Mouse (Mus musculus) liver, embryonic 14.5 days (tissue): ENCODE measurements around the gene Dph3. TPM values are rescaled to one million over a fixed set of nuclear protein-coding genes. Genes with fewer than 3 reads are reported as not detected.

Experiments
- ATAC-seq: fragments of 200-750 bp; cut with Nextera tagmentation; 2 replicates; pipeline ENCODE4 v1.8.0; 2017; ENCODE audit warnings: moderate number of reproducible peaks, mild to moderate bottlenecking, moderate library complexity; ENCODE audit not compliant: insufficient read depth
- DNase-seq, 3 experiments: peaks; one replicate each; pipeline ENCODE4 v3.0.0-alpha.2; 2012 to 2013; ENCODE audit warnings: low read depth in 3 of 3, low spot score in 3 of 3
- H3K27ac ChIP-seq: fragments of 300-500 bp; sonication (generic); 2 replicates; pipeline ENCODE4 v1.5.1; 2014; ENCODE audit warnings: moderate library complexity, mild to moderate bottlenecking, control low read depth, inconsistent platforms
- H3K27me3 ChIP-seq: fragments of 300-500 bp; sonication (generic); 2 replicates; pipeline ENCODE4 v1.6.1; 2014; ENCODE audit warnings: mild to moderate bottlenecking, low read length, moderate library complexity; ENCODE audit not compliant: control insufficient read depth, insufficient read depth
- H3K36me3 ChIP-seq: fragments of 300-500 bp; sonication (generic); replicated peaks from 2 replicates; pipeline ENCODE4 v1.6.1; 2014; ENCODE audit warnings: low read depth; ENCODE audit not compliant: control insufficient read depth, insufficient read depth
- H3K4me1 ChIP-seq, 2 experiments: fragments of 200-500 bp in 1 of 2; fragments of 300-500 bp in 1 of 2; sonication (generic) in 1 of 2; replicated peaks; 2 replicates each; pipeline ENCODE4 v1.6.1; 2012 to 2014; ENCODE audit warnings: antibody characterized with exemption in 1 of 2, inconsistent platforms in 1 of 2, low read length in 1 of 2; ENCODE audit not compliant: control insufficient read depth in 2 of 2, insufficient read depth in 2 of 2
- H3K4me2 ChIP-seq: fragments of 300-500 bp; sonication (generic); 2 replicates; pipeline ENCODE4 v1.6.1; 2014; ENCODE audit warnings: low read depth, mild to moderate bottlenecking, control low read depth, moderate library complexity
- H3K4me3 ChIP-seq, 2 experiments: fragments of 200-500 bp in 1 of 2; fragments of 300-500 bp in 1 of 2; sonication (generic) in 1 of 2; 2 replicates each; pipeline ENCODE4 v1.5.1; 2012 to 2014; ENCODE audit warnings: low read depth in 2 of 2, low read length in 2 of 2, mild to moderate bottlenecking in 2 of 2, control low read depth in 1 of 2, inconsistent platforms in 1 of 2, moderate library complexity in 1 of 2; ENCODE audit not compliant: insufficient read depth in 1 of 2
- H3K9ac ChIP-seq: fragments of 300-500 bp; sonication (generic); replicated peaks from 2 replicates; pipeline ENCODE4 v1.6.1; 2014; ENCODE audit warnings: mild to moderate bottlenecking, control low read depth, moderate library complexity
- H3K9me3 ChIP-seq: fragments of 300-500 bp; sonication (generic); 2 replicates; pipeline ENCODE4 v1.6.1; 2016; ENCODE audit warnings: low read length, mixed read lengths; ENCODE audit not compliant: control insufficient read depth
- CTCF ChIP-seq: IDR thresholded peaks from 2 replicates; pipeline ENCODE4 v1.5.1; 2016; ENCODE audit warnings: antibody characterized with exemption, low read depth, control low read depth
- EP300 ChIP-seq: IDR thresholded peaks from 2 replicates; pipeline ENCODE4 v1.6.1; 2016; ENCODE audit warnings: antibody characterized with exemption, low read depth
- WGBS: fragments of 180-500 bp; shearing (Covaris S2); extraction: QIAGEN DNeasy Blood & Tissue Kit; methylation state at CpG from one replicate; pipeline ENCODE4 v1.1.7; 2014; ENCODE audit not compliant: insufficient replicate concordance; 5-methylcytosine and 5-hydroxymethylcytosine counted together
- polyA plus RNA-seq, 2 experiments: library from polyadenylated mRNA; depleted of rRNA in 1 of 2; stranded (reverse) in 1 of 2; unstranded in 1 of 2; fragments of >200 nt; fragmentation: Nextera tagmentation in 1 of 2; extraction: Ambion mirVana in 1 of 2; gene quantifications; 2 replicates each; pipeline versions ENCODE4 v1.2.1 to v1.2.3; 2012 to 2014

Gene Dph3
- polyA plus RNA-seq, 2 experiments, result 29.5 to 87.1 TPM

DNA sequence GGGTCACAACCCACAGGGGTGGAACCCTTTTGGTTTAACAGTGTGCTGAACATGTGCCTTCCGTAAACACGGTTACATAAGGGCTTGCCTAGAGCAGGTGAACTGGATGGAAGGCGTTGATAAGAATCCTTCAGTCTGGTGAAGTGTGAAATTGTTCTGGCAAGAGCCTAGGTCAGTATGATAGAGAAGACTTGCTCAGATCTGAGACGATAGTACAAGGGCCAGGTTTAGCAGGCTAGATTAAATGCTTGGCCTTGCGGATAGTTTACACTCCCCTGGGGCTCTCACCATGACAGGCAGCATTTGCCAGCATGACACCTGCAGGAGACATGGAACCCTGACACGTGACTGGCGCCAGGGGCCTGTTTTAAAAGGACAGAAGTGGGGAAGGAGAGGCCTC lies 20.1 kb upstream of the Dph3 start:
- no peak overlapping the region for H3K4me3 ChIP-seq
- peaks cover 6% of the 10 kb centered on the region for H3K36me3 ChIP-seq
- whole genome bisulfite sequencing, result 49% methylated on average over 7 of the region's 7 CpGs
- peaks cover 0 to 3% of the 10 kb centered on the region in 2 experiments; a peak in 2 of 4 replicates for H3K4me1 ChIP-seq
- no peaks in the 10 kb centered on the region for H3K9me3 ChIP-seq
- H3K9ac ChIP-seq, result no peak overlapping the region
- H3K27ac ChIP-seq, result no peak overlapping the region
- no peak overlapping the region for H3K4me2 ChIP-seq
- DNase-seq, result no peak
- no peaks in the 10 kb centered on the region for H3K27me3 ChIP-seq
- no peak for TF ChIP-seq CTCF
- no peak for TF ChIP-seq EP300
- ATAC-seq, result no peak

DNA sequence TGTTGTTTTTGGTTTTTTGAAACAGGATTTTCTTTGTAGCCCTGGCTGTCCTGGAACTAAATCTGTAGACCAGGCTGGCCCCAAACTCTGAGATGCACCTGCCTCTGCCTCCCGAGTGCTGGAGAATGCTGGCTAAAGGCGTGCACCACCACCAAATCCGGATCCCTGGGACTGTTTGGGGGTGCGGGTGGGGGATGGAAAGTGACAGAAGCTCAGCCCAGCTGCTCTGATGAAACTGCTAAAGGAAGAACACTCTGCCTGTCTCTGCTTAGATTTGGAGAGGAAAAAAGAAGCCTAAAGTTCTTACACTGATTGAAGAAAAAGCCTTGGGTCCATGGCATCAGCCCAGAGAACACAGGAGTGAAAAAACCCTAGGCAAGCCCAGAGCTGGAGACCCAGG lies 18.0 kb upstream of the Dph3 start:
- Histone ChIP-seq H3K27ac (no peak overlapping the region), H3K4me1 (peaks cover 0 to 3% of the 10 kb centered on the region in 2 experiments; a peak in 2 of 4 replicates), H3K36me3 (peaks cover 27% of the 10 kb centered on the region), H3K9me3 (no peaks in the 10 kb centered on the region), H3K4me2 (no peak overlapping the region), H3K9ac (no peak overlapping the region), H3K27me3 (no peaks in the 10 kb centered on the region), H3K4me3 (no peak overlapping the region)
- no peak for ATAC-seq
- 85% methylated on average over 4 of the region's 4 CpGs for WGBS
- TF ChIP-seq EP300 (no peak), CTCF (no peak)
- DNase-seq, result no peak

DNA sequence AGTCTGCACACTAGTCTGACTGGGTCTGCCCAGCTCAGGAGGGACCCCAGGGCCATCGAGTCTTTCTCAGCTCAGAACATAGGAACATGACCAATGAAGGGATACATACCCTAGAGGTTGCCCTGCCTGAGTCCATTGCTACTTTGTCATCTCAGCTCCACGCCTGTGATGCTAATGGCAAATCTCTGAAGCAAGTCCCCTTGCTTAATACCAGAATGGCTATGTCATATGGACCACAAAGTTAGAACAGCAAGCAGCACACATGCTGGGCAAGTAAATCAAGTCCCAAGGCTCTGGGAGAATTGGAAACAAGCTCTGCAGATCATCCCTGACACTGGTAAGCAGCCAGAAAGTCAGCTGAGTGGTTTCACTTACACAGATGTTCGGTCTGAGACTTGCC lies 13.4 kb upstream of the Dph3 start:
- Histone ChIP-seq H3K9me3 (no peaks in the 10 kb centered on the region), H3K36me3 (peaks cover 51% of the 10 kb centered on the region), H3K27me3 (no peaks in the 10 kb centered on the region), H3K9ac (no peak overlapping the region), H3K4me1 (no peaks in the 10 kb centered on the region), H3K4me3 (no peak overlapping the region), H3K4me2 (no peak overlapping the region), H3K27ac (no peak overlapping the region)
- no peak for ATAC-seq
- no peak for TF ChIP-seq CTCF
- TF ChIP-seq EP300, result no peak
- WGBS, result 83% methylated on average over 3 of the region's 3 CpGs
- no peak for DNase-seq

DNA sequence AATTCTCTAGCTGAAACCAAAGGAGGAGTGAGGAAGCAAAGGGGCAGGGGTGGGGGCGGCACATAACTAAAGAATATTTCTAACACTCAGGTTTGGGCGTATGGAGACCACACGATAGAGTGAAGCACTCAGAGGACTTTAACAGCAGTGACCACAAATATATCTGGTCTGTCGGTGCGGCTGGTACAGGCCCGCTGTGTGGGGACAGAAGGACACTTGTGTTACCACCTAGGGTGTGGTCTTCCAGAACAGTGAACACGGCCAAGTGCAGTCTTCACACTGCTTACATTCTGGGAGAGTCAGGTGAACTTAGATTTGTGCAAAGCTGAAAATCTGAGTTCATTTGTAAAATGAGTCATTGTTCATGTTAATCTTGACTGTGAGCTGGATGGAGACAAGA lies 12.2 kb upstream of the Dph3 start:
- H3K27me3 ChIP-seq, result no peaks in the 10 kb centered on the region
- H3K9ac ChIP-seq, result no peak overlapping the region
- H3K4me3 ChIP-seq, result no peak overlapping the region
- no peaks in the 10 kb centered on the region for H3K9me3 ChIP-seq
- DNase-seq, result no peak
- no peak overlapping the region for H3K27ac ChIP-seq
- ATAC-seq, result no peak
- peaks cover 51% of the 10 kb centered on the region for H3K36me3 ChIP-seq
- no peak overlapping the region for H3K4me2 ChIP-seq
- peaks cover 0 to 6% of the 10 kb centered on the region in 2 experiments; a peak in 1 of 4 replicates for H3K4me1 ChIP-seq
- TF ChIP-seq EP300, result no peak
- TF ChIP-seq CTCF, result no peak
- WGBS, result 78% methylated on average over 7 of the region's 7 CpGs

DNA sequence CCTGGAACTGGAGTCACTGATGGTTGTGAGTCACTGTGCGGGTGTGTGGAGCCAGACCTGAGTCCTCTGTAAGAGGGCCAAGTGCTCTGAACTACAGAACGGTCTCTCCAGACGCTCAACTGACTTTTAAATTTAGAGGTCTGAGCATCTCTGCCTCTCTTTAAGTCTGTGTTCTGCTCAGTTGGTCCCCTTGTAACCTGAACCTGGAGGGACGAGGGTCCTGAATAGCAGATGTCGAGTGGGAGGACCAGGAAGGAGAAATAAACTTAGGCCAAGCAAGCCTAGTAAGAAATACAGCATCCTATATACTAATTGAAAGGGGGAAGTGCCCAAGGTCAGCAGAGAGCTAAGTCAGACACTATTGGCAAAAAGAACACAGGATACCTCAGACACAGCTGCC lies 11.2 kb upstream of the Dph3 start:
- ATAC-seq, result no peak
- DNase-seq, result no peak

More for the DNA sequence above, 11.2 kb upstream of the Dph3 start:
- H3K4me3 ChIP-seq, result no peak overlapping the region
- H3K4me1 ChIP-seq, result peaks cover 0 to 6% of the 10 kb centered on the region in 2 experiments; a peak in 1 of 4 replicates
- H3K4me2 ChIP-seq, result no peak overlapping the region
- 78% methylated on average over 5 of the region's 5 CpGs for WGBS
- no peak overlapping the region for H3K27ac ChIP-seq
- H3K9me3 ChIP-seq, result no peaks in the 10 kb centered on the region
- H3K36me3 ChIP-seq, result peaks cover 51% of the 10 kb centered on the region
- H3K9ac ChIP-seq, result no peak overlapping the region
- H3K27me3 ChIP-seq, result no peaks in the 10 kb centered on the region
- TF ChIP-seq CTCF, result no peak
- TF ChIP-seq EP300, result no peak
